Mouse (Mus musculus) G1E (cell line): ENCODE data around the gene Mamstr.

Experiments used
- CTCF ChIP-seq: IDR thresholded peaks from 2 replicates; pipeline ENCODE4 v1.5.1; 2012; ENCODE audit warnings: low read depth, low read length, inconsistent platforms, mixed read lengths
- TAL1 ChIP-seq: conservative IDR thresholded peaks from 2 replicates; pipeline ENCODE4 v1.6.1; 2012; ENCODE audit warnings: low read depth, low read length, inconsistent platforms, mixed read lengths

DNA sequence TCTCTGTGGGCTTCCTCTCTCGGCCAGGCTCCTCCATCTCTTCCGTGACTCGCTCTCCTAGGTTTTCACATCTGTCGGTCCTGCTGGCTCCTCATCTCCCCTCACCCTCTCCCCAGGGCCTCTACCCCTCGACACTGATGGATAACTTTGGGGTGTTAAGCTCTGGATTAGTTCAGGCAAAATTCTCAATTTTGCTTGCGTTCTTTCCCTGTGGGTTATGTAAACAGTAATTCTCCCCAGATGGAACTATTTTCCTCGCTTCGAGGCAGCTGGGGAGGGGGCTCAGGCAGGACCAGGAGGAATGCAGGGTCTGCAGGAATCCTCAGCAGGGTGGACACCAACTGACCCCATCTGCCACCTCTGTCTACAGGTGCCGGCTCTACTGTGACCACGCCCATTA lies 46.0 kb downstream of the Mamstr start:
- no peak for TF ChIP-seq CTCF
- TF ChIP-seq TAL1: no peak
